Mouse (Mus musculus) kidney, adult 2 months (tissue): ENCODE results near the gene Arhgef17. TPM values are rescaled to one million over a fixed set of nuclear protein-coding genes. Genes with fewer than 3 reads are reported as not detected.

Source experiments
- DNase-seq: peaks from one replicate; pipeline ENCODE4 v3.0.0; 2021
- H3K27ac ChIP-seq: fragments of 200-500 bp; 2 replicates; pipeline ENCODE4 v1.5.1; 2012; ENCODE audit warnings: low read depth, low read length, control low read depth, inconsistent platforms; ENCODE audit not compliant: insufficient read depth
- H3K27me3 ChIP-seq: fragments of 200-500 bp; replicated peaks from 2 replicates; pipeline ENCODE4 v1.6.1; 2012; ENCODE audit warnings: mild to moderate bottlenecking, moderate library complexity, low read length, inconsistent platforms; ENCODE audit not compliant: control insufficient read depth, insufficient read depth
- H3K36me3 ChIP-seq: fragments of 200-500 bp; 2 replicates; pipeline ENCODE4 v1.6.1; 2012; ENCODE audit warnings: mild to moderate bottlenecking, moderate library complexity, low read length, inconsistent platforms; ENCODE audit not compliant: control insufficient read depth, insufficient read depth
- H3K4me1 ChIP-seq: fragments of 200-500 bp; 2 replicates; pipeline ENCODE4 v1.6.1; 2011; ENCODE audit warnings: low read length; ENCODE audit not compliant: control insufficient read depth, insufficient read depth
- H3K4me3 ChIP-seq: fragments of 200-500 bp; 2 replicates; pipeline ENCODE4 v1.5.1; 2011; ENCODE audit warnings: mild to moderate bottlenecking, low read depth, low read length, control low read depth; ENCODE audit not compliant: insufficient read depth
- CTCF ChIP-seq: fragments of 200-500 bp; conservative IDR thresholded peaks from 2 replicates; pipeline ENCODE4 v1.5.1; 2011; ENCODE audit warnings: low read depth, mild to moderate bottlenecking, control low read depth, low read length, moderate library complexity, mixed read lengths; ENCODE audit not compliant: insufficient read depth, insufficient read length
- POLR2A ChIP-seq: fragments of 200-500 bp; IDR thresholded peaks from one replicate; pipeline ENCODE4 v1.6.1; 2011; ENCODE audit warnings: low read depth, low read length, control low read depth
- WGBS: fragments of 180-500 bp; shearing (Covaris S2); methylation state at CpG from one replicate; pipeline ENCODE4 v1.1.7; 2018; 5-methylcytosine and 5-hydroxymethylcytosine counted together
- polyA plus RNA-seq: library from polyadenylated mRNA; depleted of rRNA; stranded (reverse); fragments of >200 nt; gene quantifications from 2 replicates; pipeline ENCODE4 v1.2.3, GENCODE M21; 2012

The Arhgef17 gene
- polyA plus RNA-seq, 1 experiment = 25.4 TPM

DNA sequence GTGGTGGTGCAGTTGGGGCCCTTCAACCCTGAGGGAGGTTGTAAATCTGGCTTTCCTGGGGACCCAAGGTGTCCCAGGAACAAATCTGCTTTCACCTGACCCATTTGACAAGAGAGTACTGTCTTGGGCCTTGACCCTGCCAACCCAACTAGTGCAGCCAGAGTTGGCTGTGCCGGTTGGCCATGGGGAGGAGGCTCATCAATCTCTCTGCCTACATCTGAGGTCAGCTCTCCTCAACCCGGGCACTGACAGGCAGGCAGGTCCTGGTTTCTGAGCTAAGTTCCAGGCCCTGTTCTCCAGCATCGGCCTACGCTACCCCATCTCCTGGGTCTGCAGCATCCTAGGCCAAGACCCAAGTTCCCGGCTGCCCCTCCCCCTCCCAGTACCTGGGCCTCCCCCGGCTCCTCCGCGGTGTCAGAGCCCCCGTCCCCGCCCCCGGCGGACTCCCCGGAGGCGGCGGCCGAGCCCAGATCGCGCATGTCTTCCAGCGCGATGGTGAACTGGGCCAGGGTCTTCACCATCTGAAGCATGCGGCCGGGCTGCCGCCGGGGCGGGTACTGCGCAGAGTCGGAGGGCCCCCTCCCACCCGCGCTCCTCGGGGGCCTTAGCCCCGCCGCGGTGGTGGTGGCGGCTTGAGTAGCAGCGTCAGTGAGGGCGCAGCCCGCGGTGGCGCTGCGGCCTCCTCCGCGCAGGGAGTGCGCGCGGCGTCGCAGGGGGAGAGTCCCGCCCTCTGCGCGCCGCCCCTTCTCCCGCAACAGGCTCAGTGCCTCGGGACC is 37.7 kb downstream of the Arhgef17 start:
- no peak for DNase-seq
- peak overlapping the region; percentile 48 for H3K4me3 ChIP-seq
- TF ChIP-seq CTCF (no peak), POLR2A (no peak)
- H3K4me1 ChIP-seq = no peaks in the 10 kb centered on the region; the same call in 1 of the 2 replicates
- 15% methylated on average over 53 of the region's 53 CpGs for WGBS
- no peaks in the 10 kb centered on the region for H3K36me3 ChIP-seq
- no peak overlapping the region for H3K27ac ChIP-seq
- H3K27me3 ChIP-seq = no peaks in the 10 kb centered on the region

DNA sequence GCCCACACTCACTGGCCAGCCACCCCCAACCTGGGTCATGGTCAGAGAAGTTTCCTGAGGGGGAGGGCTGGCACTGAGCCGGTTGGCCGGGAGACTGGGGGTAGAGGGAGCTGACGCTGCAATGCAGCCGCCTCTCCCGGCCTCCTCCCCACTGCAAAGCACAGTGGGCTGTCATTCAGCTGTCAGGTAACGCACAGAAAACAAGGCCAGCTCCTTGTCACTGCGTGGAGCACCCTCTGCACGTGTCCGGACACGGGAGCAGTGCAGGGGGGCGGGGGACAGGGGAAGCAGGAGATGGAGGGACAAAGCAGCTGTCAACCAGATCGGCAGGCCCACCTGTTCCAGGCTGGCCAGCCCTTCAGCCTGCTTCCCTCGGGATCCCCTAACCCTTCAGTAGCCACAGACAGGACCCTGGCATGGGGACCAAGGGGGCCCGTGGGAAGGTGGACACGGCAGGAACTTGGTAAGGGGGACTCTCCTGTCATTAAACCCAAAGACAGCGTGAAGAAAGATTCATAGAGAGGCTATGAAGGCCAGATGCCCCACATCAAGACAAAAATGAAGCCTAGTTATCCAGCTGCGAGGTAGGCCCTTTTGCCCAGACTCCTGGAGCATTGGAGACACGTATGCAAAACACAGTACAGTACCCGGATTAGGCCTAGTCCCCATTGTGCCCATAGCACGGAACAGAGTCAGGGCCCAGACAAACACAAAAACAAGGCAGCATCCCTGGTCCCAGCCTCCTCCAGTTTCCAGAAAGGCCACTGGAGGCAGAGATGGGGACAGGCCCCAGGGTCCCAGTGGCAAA is 38.5 kb downstream of the Arhgef17 start:
- Histone ChIP-seq H3K4me3 (no peak overlapping the region), H3K27ac (no peak overlapping the region), H3K27me3 (no peaks in the 10 kb centered on the region), H3K36me3 (no peaks in the 10 kb centered on the region), H3K4me1 (no peaks in the 10 kb centered on the region; the same call in 1 of the 2 replicates)
- TF ChIP-seq POLR2A (no peak), CTCF (no peak)
- DNase-seq = no peak
- 43% methylated on average over 20 of the region's 20 CpGs for WGBS

DNA sequence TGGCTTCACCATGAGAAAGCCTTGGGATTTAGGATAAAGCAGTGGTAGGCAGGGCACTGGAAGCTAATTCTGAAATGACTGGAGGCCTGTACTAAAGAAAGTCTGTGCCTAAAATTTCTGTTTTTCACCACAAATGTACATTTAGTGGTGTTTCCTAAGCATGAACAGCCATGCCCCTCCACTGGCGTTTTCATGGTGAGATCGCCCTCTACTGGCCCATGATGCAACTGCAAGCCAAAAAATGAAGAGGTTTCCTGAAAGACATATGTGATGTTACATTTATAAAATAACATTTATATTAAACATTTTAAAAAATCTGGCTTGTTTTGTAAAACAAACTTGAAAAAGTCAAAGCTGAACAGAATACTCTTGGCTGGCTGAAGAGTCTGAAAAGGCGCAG is 45.4 kb downstream of the Arhgef17 start:
- Histone ChIP-seq H3K36me3 (no peaks in the 10 kb centered on the region), H3K4me3 (no peak overlapping the region), H3K4me1 (no peaks in the 10 kb centered on the region), H3K27ac (no peak overlapping the region), H3K27me3 (no peaks in the 10 kb centered on the region)
- DNase-seq = peak; percentile 49
- 34% methylated on average over 3 of the region's 3 CpGs for WGBS
- TF ChIP-seq CTCF (peak; percentile 78), POLR2A (no peak)

DNA sequence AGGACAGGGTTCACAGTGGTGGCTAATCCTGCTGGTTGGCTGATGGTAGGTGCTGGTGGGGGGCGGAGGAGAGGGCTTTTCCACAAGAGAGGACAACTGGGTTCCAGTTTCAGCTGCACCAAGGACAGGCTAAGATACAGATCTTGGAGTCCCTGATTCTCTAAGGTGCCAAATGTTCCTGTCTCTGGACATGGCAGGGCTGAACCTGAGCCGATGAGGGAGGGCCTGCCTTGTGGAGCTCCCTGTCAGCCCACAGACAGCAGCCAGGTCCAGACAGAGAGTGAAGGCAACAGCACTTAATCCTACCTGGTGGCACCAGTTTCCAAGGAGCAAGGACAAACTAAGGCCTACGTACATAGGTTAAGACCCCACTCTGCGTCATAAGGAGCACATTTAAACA is 47.4 kb downstream of the Arhgef17 start:
- no peak for TF ChIP-seq CTCF
- no peak for TF ChIP-seq POLR2A
- Histone ChIP-seq H3K27ac (no peak overlapping the region), H3K4me1 (no peaks in the 10 kb centered on the region), H3K36me3 (no peaks in the 10 kb centered on the region), H3K4me3 (no peak overlapping the region), H3K27me3 (no peaks in the 10 kb centered on the region)
- WGBS = 89% methylated on average over 4 of the region's 4 CpGs
- no peak for DNase-seq

DNA sequence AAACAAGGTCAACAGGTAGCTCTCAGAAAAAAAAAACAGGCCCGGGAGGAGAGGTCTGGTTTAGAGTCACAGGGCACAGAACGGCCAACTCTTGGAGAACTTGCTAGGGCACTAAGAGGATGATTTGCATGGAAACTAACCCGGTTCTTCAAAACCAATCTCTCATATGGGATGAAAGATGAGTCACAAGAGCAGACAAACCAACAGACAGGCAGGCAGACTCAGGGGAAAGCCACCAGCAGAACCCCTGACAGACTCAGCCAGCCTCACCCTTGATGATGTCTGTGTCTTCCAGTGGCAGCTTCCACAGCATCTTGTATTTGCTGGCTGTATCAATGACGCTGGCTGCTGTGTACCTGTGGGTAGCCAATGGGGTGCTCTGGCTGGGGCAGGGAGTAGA is 50.0 kb downstream of the Arhgef17 start:
- DNase-seq = no peak
- H3K36me3 ChIP-seq = no peaks in the 10 kb centered on the region
- TF ChIP-seq CTCF = no peak
- TF ChIP-seq POLR2A = no peak

DNA sequence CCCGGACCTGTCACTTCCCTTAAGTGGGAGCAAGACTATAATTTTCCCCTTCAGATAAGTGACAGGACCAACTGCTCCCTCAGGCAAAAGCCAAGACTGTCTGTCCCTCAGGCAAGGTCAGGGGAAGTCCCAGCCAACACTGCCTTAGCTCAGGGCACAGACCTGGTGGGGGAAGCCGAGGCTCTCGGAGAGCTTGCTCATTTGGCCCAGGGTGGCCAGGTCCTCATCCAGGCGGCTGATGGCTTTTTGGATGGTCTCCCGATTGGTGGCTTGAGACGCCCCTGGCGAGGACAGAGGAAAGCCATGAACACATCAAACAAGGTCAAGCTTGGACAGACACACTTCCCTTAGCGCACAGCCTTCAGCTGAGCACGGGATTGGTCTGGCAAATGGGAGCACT is 50.4 kb downstream of the Arhgef17 start:
- no peak for TF ChIP-seq CTCF
- no peak for TF ChIP-seq POLR2A
- DNase-seq = no peak
- H3K27ac ChIP-seq = no peak overlapping the region
- H3K4me1 ChIP-seq = no peaks in the 10 kb centered on the region
- no peak overlapping the region for H3K4me3 ChIP-seq
- 62% methylated on average over 9 of the region's 9 CpGs for WGBS
- no peaks in the 10 kb centered on the region for H3K27me3 ChIP-seq
- no peaks in the 10 kb centered on the region for H3K36me3 ChIP-seq

More for the DNA sequence above, 50.0 kb downstream of the Arhgef17 start:
- WGBS = 69% methylated on average over 4 of the region's 4 CpGs
- Histone ChIP-seq H3K27me3 (no peaks in the 10 kb centered on the region), H3K4me3 (no peak overlapping the region), H3K4me1 (no peaks in the 10 kb centered on the region), H3K27ac (no peak overlapping the region)

DNA sequence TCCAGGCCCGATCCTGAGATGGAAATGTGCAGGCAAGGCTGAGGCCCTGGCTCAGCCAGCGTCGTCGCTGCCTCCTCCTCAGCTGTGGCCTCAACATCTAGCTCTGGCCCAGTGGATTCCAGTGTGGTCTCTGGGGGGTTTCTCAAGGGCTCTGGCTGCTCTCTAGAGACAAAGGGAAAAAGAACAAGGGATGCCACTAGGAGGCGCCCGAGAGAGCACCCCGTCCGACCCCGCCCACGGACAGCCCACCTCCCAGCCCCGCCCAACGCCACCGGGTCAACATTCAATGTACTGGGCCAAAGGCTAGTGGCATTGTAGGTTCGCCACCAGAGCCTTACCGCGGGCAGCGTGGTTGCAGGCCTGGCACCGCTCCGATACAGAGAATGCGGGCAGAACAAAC is 52.3 kb downstream of the Arhgef17 start:
- H3K27me3 ChIP-seq = no peaks in the 10 kb centered on the region
- no peaks in the 10 kb centered on the region for H3K4me1 ChIP-seq
- H3K4me3 ChIP-seq = no peak overlapping the region
- H3K36me3 ChIP-seq = no peaks in the 10 kb centered on the region
- DNase-seq = peak; percentile 74
- WGBS = 29% methylated on average over 20 of the region's 20 CpGs
- no peak overlapping the region for H3K27ac ChIP-seq
- no peak for TF ChIP-seq POLR2A
- TF ChIP-seq CTCF = peak; percentile 49
